In the genomic region with DNA sequence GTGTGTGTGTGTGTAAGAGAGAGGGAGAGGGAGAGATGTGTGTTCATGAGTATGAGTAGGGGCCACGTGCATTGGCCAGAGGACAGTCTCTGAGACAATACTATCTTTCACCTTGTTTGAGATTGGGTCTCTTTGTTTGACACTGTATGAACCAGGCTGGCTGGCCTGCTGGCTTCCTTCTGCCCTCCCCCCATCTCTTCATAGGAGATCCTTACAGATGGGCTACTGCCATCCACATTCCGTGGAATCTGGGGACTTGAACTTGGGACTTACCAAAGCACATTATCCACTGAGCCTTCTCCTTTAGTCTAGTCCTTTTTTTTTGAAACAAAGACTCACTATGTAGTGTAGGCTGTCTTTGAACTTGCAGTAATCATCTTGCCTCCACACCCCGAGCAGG, we compare ENCODE assay signal across 11 mouse cellular contexts. TPM values are rescaled to one million over a fixed set of nuclear protein-coding genes. Genes with fewer than 3 reads are reported as not detected.
A peak's percentile ranks its signal among the peaks of the same experiment; 100 is the strongest.
DNase-seq lines count a peak whose midpoint lies in the region; ATAC-seq lines count a peak whose summit lies in the region.
"Had no signal": no experiment of that assay in that cellular context is flagged by ENCODE, and none has a peak within 500 bp of the region (broad histone marks: within the 10 kb centered on the region; RNA-seq: fewer than 3 reads in every experiment).

No protein-coding gene starts in this region.

- peak overlapping the region in 1 of 2 experiments; percentile 39; a peak in 1 of 4 replicates for H3K4me3 ChIP-seq in heart, embryonic 14.5 days (ENCODE audit: control insufficient read depth in 1 of 2, insufficient read depth in 1 of 2, low read depth in 1 of 2, low read length in 2 of 2)
- H3K4me3 ChIP-seq in embryonic facial prominence, embryonic 13.5 days = peak overlapping the region; percentile 39; the same call in 1 of the 2 replicates
- peak overlapping the region; percentile 36 for H3K4me3 ChIP-seq in hindbrain, embryonic 13.5 days
- H3K4me3 ChIP-seq in midbrain, embryonic 14.5 days (replicated peaks; ENCODE audit: low read depth, low read length) = peak overlapping the region; percentile 31; the same call in 1 of the 2 replicates

- peak overlapping the region; percentile 71 for H3K4me2 ChIP-seq in heart, embryonic 14.5 days (ENCODE audit: low read length)
- H3K4me2 ChIP-seq in embryonic facial prominence, embryonic 13.5 days = peak overlapping the region; percentile 79
- peak overlapping the region; percentile 69 for H3K4me2 ChIP-seq in hindbrain, embryonic 13.5 days
- H3K4me2 ChIP-seq in midbrain, embryonic 14.5 days (ENCODE audit: low read length) = peak overlapping the region; percentile 73

- peaks cover 15 to 28% of the 10 kb centered on the region in 2 experiments for H3K4me1 ChIP-seq in heart, embryonic 14.5 days (ENCODE audit: control insufficient read depth in 2 of 2, insufficient read depth in 2 of 2, low read length in 2 of 2)
- H3K4me1 ChIP-seq in embryonic facial prominence, embryonic 13.5 days = peaks cover 60% of the 10 kb centered on the region
- peaks cover 41% of the 10 kb centered on the region for H3K4me1 ChIP-seq in hindbrain, embryonic 13.5 days (replicated peaks)
- peaks cover 27% of the 10 kb centered on the region for H3K4me1 ChIP-seq in midbrain, embryonic 14.5 days (ENCODE audit: control insufficient read depth, insufficient read depth, low read length)

- intact Hi-C loops in heart, postnatal 36 days (cut with DNase I) = no loop called here

- H3K9me3 ChIP-seq in heart, embryonic 14.5 days (ENCODE audit: control insufficient read depth, low read length) = no peaks in the 10 kb centered on the region
- no peaks in the 10 kb centered on the region for H3K9me3 ChIP-seq in embryonic facial prominence, embryonic 13.5 days
- H3K9me3 ChIP-seq in hindbrain, embryonic 13.5 days = no peaks in the 10 kb centered on the region
- H3K9me3 ChIP-seq in midbrain, embryonic 14.5 days (ENCODE audit: control insufficient read depth, low read length) = no peaks in the 10 kb centered on the region

- peak overlapping the region in 1 of 2 experiments; percentile 35; a peak in 1 of 4 replicates for H3K27ac ChIP-seq in heart, embryonic 14.5 days (replicated peaks in 1 of 2; ENCODE audit: control insufficient read depth in 1 of 2, insufficient read depth in 1 of 2, low read depth in 2 of 2, low read length in 2 of 2)
- peak overlapping the region; percentile 71; the same call in 1 of the 2 replicates for H3K27ac ChIP-seq in embryonic facial prominence, embryonic 13.5 days
- H3K27ac ChIP-seq in hindbrain, embryonic 13.5 days = peak overlapping the region; percentile 75; the same call in 1 of the 2 replicates
- no peak overlapping the region for H3K27ac ChIP-seq in midbrain, embryonic 14.5 days (replicated peaks; ENCODE audit: low read depth, low read length)

- DNase-seq in heart, postnatal 36 days = no peak
- DNase-seq in midbrain, embryonic 14.5 days = no peak
- DNase-seq in gastrocnemius, postnatal 4 days (ENCODE audit: low spot score in 2 of 2) = no peak
- DNase-seq in adrenal gland, postnatal 25 days = no peak

- no peak for ATAC-seq in heart, embryonic 14.5 days (ENCODE audit: insufficient number of reproducible peaks, insufficient read depth, low FRiP score, low read depth)
- ATAC-seq in embryonic facial prominence, embryonic 13.5 days (ENCODE audit: insufficient number of reproducible peaks, insufficient read depth, low FRiP score, low TSS enrichment, low read depth) = no peak
- peak; percentile 25 for ATAC-seq in hindbrain, embryonic 13.5 days (ENCODE audit: low FRiP score)
- ATAC-seq in midbrain, embryonic 14.5 days (ENCODE audit: low FRiP score, low TSS enrichment) = no peak
- ATAC-seq in frontal cortex, adult (ENCODE audit: low TSS enrichment) = no peak

- H3K9ac ChIP-seq in heart, embryonic 14.5 days (ENCODE audit: low read length) = peak overlapping the region; percentile 68
- H3K9ac ChIP-seq in embryonic facial prominence, embryonic 13.5 days = peak overlapping the region; percentile 65
- H3K9ac ChIP-seq in hindbrain, embryonic 13.5 days = no peak overlapping the region; the same call in 1 of the 2 replicates
- H3K9ac ChIP-seq in midbrain, embryonic 14.5 days (replicated peaks; ENCODE audit: low read length) = no peak overlapping the region

- H3K27me3 ChIP-seq in heart, embryonic 14.5 days (ENCODE audit: control insufficient read depth, insufficient read depth, low read length) = no peaks in the 10 kb centered on the region
- peaks cover 41% of the 10 kb centered on the region for H3K27me3 ChIP-seq in embryonic facial prominence, embryonic 13.5 days
- H3K27me3 ChIP-seq in hindbrain, embryonic 13.5 days = peaks cover 82% of the 10 kb centered on the region
- H3K27me3 ChIP-seq in midbrain, embryonic 14.5 days (ENCODE audit: control insufficient read depth, insufficient read depth, low read length) = peaks cover 63% of the 10 kb centered on the region

- 41% methylated on average over 3 of the region's 3 CpGs for WGBS in heart, embryonic 14.5 days
- WGBS in embryonic facial prominence, embryonic 13.5 days = 19% methylated on average over 3 of the region's 3 CpGs
- 19% methylated on average over 3 of the region's 3 CpGs for WGBS in hindbrain, embryonic 13.5 days
- WGBS in midbrain, embryonic 14.5 days = 24% methylated on average over 3 of the region's 3 CpGs

- H3K36me3 ChIP-seq in heart, embryonic 14.5 days (ENCODE audit: control insufficient read depth, insufficient read depth, low read length) = no peaks in the 10 kb centered on the region
- H3K36me3 ChIP-seq in embryonic facial prominence, embryonic 13.5 days = no peaks in the 10 kb centered on the region
- H3K36me3 ChIP-seq in hindbrain, embryonic 13.5 days = no peaks in the 10 kb centered on the region
- H3K36me3 ChIP-seq in midbrain, embryonic 14.5 days (ENCODE audit: control insufficient read depth, insufficient read depth, low read length) = no peaks in the 10 kb centered on the region

RNA-seq across cellular contexts. Expression of a gene that starts 2.2 kb away (rescaled TPM):
- polyA plus RNA-seq in heart, embryonic 14.5 days (2014; fragmentation: Nextera tagmentation; extraction: Ambion mirVana) = 9.2 and 15.0 TPM in 2 replicates
- total RNA-seq in heart, postnatal 36 days (2021) = 1 to 10 TPM in 1 of 2 experiments, under 1 TPM in 1; 0.81 to 1.2 TPM
- polyA plus RNA-seq in embryonic facial prominence, embryonic 13.5 days (2015; fragmentation: Nextera tagmentation; extraction: Ambion mirVana) = 21.5 and 22.3 TPM in 2 replicates
- 2.3 and 2.7 TPM in 2 replicates for polyA plus RNA-seq in hindbrain, embryonic 13.5 days (2015; fragmentation: Nextera tagmentation; extraction: Ambion mirVana)
- 0.22 and 0.23 TPM in 2 replicates for polyA plus RNA-seq in midbrain, embryonic 14.5 days (2014; fragmentation: Nextera tagmentation; extraction: Ambion mirVana)
- 1 to 10 TPM in 1 of 2 experiments, under 1 TPM in 1; 0.91 to 1.6 TPM for total RNA-seq in gastrocnemius, postnatal 4 days (2021)
- total RNA-seq in adrenal gland, postnatal 25 days (2021) = 0.27 and 0.52 TPM in 2 replicates
- total RNA-seq: common myeloid progenitor, adult 5-6 weeks had no signal

RNA-seq across cellular contexts. Expression of a gene that starts 8.1 kb away (rescaled TPM):
- polyA plus RNA-seq in heart, embryonic 14.5 days (2014; fragmentation: Nextera tagmentation; extraction: Ambion mirVana) = not detected in 2 replicates
- total RNA-seq in heart, postnatal 36 days (2021) = not detected
- polyA plus RNA-seq in embryonic facial prominence, embryonic 13.5 days (2015; fragmentation: Nextera tagmentation; extraction: Ambion mirVana) = not detected in 2 replicates
- not detected in 2 replicates for polyA plus RNA-seq in hindbrain, embryonic 13.5 days (2015; fragmentation: Nextera tagmentation; extraction: Ambion mirVana)
- polyA plus RNA-seq in midbrain, embryonic 14.5 days (2014; fragmentation: Nextera tagmentation; extraction: Ambion mirVana) = not detected in 2 replicates
- not detected for total RNA-seq in gastrocnemius, postnatal 4 days (2021)
- total RNA-seq in adrenal gland, postnatal 25 days (2021) = not detected in 2 replicates
- total RNA-seq: common myeloid progenitor, adult 5-6 weeks; left cerebral cortex, adult 18-20 months had no signal
- polyA plus RNA-seq: small intestine, adult 2 months had no signal

Comparison
In these comparisons a context has a peak if more than half of its experiments do, and no peak if none do; other contexts are left out.
1. H3K9ac ChIP-seq: peak in heart, embryonic 14.5 days (single experiment) and embryonic facial prominence, embryonic 13.5 days (single experiment); none in hindbrain, embryonic 13.5 days (single experiment) and midbrain, embryonic 14.5 days (single experiment).
2. Peak in every context shown above with its lines, with median percentiles within 50 percentile points of each other: H3K4me2 ChIP-seq.